Mouse (Mus musculus): ENCODE measurements around the gene Tmed2. TPM values are rescaled to one million over a fixed set of nuclear protein-coding genes. Genes with fewer than 3 reads are reported as not detected.
"Not testable (repeated sequence)": the region's sequence is repeated elsewhere in the genome, so short reads cannot be mapped to it uniquely, and the experiment has no call there.

Tmed2 gene
- total RNA-seq, 2 experiments from 2014 or later, result 524 to 638 TPM

DNA sequence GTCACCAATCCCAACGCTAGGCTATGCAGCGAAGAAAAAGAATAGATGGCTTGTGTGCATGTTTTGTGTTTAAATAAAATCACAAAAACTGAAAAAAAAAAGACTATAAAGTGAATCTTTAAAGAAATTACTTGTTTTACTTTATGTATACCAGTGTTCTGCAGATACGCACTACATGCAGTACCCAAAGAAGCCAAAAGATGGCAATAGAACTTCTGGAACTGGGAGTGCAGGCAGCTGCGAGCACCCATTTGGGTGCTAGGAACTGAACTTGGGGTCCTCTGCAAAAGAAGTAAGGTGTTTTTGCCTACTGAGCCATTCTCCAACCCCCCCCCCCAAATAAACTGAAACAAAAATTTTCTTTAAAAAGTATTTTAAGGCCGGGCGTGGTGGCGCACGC is 17.5 kb upstream of the Tmed2 start:
- ATAC-seq (replicated peaks; ENCODE audit: low FRiP score, poor library complexity, severe bottlenecking), result peak; percentile 58; the same call in 1 of the 2 replicates

- no peak for ATAC-seq (replicated peaks; ENCODE audit: low FRiP score, poor library complexity, severe bottlenecking)
These were observed 15.6 kb upstream of the Tmed2 start for GRCm38 (mm10) chr5:124524943-124525342.

DNA sequence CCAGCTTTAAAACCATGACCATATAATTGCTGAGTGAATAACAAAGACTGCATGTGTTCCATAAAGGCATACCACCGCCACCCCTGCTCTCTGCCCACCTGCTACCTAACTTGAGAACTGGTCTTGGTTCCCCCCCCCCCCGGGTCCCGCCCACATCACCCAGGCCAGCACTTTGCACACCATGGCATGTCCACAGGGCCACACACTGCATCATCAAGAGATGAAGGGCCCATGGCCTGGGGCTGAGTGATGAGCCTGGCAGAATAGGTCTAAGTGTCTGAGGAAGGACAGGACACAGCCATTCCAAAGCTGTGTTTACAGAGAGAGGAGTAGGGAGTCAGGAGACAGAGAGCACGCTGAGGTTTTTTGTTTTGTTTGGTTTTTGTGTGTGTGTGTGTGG is 12.1 kb upstream of the Tmed2 start:
- no peak for ATAC-seq (replicated peaks; ENCODE audit: low FRiP score, poor library complexity, severe bottlenecking)

- ATAC-seq (replicated peaks; ENCODE audit: low FRiP score, poor library complexity, severe bottlenecking), result no peak
These were observed 11.7 kb upstream of the Tmed2 start for GRCm38 (mm10) chr5:124528791-124529190.

GRCm38 (mm10) chr5:124529191-124529651 is 11.3 kb upstream of the Tmed2 start:
- no peak for ATAC-seq (replicated peaks; ENCODE audit: low FRiP score, poor library complexity, severe bottlenecking)

- ATAC-seq (replicated peaks; ENCODE audit: low FRiP score, poor library complexity, severe bottlenecking), result no peak
These were observed 10.8 kb upstream of the Tmed2 start for GRCm38 (mm10) chr5:124529697-124530096.

- ATAC-seq (replicated peaks; ENCODE audit: low FRiP score, poor library complexity, severe bottlenecking), result no peak
These were observed 9.6 kb upstream of the Tmed2 start, which contains the start of gene Rilpl1 for GRCm38 (mm10) chr5:124530655-124531582. Gene Rilpl1, minus strand, starts transcription at chr5:124531391.

DNA sequence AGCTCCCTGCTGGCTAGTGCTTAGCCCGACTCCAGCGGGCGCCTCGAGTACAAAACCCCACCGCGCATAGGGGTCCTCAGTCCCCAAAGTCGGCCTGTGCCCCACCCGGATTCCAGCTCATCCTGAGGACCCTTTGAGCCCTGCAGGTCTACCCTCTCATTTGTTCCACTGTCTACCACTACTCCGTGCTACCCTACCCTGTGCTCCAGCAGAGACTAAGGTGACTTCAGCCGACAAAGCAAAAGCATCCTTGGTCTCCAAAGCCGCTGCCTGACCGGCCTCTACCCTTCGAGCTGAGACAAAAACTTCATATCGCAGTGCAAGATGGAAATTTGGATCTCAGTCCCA is 8.9 kb upstream of the Tmed2 start:
- no peak for ATAC-seq (replicated peaks; ENCODE audit: low FRiP score, poor library complexity, severe bottlenecking)

GRCm38 (mm10) chr5:124532451-124532850 is 8.0 kb upstream of the Tmed2 start:
- no peak for ATAC-seq (replicated peaks; ENCODE audit: low FRiP score, poor library complexity, severe bottlenecking)

DNA sequence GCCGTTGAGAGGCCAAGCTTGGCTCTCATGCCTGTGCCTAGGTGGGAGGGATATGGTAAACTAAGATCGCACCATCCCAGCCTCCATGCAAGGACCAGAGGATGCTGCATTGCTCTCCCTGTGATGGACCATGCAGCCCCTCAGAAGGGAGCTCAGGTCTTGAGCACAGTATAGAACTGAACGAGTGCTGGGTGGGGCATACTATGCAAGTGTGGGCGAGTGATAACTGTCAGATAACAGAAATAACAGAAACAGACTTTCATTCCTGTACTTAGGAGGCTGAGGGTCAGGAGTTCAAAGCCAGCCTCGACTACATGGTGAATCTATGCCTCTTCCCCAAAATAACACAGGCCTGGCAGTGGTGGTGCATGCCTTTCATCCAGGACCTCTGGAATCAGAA is 5.5 kb upstream of the Tmed2 start:
- no peak for ATAC-seq (replicated peaks; ENCODE audit: low FRiP score, poor library complexity, severe bottlenecking)

DNA sequence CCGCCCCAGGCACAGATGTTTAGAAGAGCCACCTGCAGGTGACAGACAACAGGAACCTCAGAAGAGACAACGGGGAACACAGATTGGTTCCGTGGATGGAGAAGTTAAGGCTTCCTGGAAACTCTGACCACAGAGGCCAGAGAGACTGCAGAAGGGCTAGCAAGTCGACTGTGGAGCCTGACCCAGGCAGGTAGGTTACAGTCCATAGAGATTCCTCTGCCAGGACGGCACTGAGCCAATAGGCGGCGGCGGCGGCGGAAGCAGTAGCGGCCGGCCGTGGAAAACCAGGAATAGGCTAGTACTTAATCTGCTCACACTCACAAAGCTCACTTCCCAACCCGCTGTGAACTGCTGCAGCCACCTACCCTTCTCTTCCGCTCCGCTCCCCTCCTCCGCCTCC is 3.7 kb upstream of the Tmed2 start:
- no peak for ATAC-seq (replicated peaks; ENCODE audit: low FRiP score, poor library complexity, severe bottlenecking)

DNA sequence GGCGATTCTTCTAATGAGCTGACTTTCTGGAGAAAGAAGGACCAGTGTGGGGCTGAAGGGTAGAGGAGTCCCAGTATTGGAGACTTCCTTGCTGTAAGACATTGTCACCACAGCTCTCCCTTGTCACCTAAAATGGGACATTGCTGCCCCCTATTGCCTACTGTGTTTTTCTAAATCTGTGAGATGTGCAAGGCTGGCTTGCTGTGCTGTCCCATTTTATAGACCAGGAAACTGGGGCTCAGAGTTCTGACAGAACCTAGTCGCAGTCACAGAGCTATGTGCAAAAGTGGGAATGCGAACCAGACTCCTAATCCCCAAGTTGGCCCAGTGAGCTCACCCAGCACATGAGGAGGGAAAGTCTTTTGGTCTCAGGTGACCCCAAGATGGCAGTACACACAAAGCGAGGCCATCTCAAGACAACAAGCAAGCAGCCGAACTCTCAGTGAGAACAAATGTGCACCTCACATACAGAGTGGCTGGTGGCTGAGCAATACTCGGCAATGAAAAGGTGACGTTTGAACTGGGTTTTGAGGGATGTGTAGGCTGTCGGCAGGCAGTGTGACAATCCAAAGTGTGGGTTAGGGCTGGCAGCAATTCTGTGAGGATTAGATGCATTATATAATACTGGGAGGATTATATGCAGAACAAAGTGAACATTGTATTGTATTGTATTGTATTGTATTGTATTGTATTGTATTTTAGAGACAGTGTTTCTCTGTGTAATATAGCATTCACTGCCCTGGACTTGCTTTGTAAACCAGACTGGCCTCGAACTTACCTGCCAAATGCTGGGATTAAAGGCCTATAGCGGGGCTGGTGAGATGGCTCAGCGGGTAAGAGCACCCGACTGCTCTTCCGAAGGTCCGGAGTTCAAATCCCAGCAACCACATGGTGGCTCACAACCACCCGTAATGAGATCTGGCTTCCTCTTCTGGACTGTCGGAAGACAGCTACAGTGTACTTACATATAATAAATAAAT is 1.4 kb upstream of the Tmed2 start:
- no peak for ATAC-seq (replicated peaks; ENCODE audit: low FRiP score, poor library complexity, severe bottlenecking)

GRCm38 (mm10) chr5:124539905-124540304 is 590 bp upstream of the Tmed2 start:
- no peak for ATAC-seq (replicated peaks; ENCODE audit: low FRiP score, poor library complexity, severe bottlenecking)

GRCm38 (mm10) chr5:124540905-124541601 is 558 bp downstream of the Tmed2 start:
- peak; percentile 77 for ATAC-seq (replicated peaks; ENCODE audit: low FRiP score, poor library complexity, severe bottlenecking)

DNA sequence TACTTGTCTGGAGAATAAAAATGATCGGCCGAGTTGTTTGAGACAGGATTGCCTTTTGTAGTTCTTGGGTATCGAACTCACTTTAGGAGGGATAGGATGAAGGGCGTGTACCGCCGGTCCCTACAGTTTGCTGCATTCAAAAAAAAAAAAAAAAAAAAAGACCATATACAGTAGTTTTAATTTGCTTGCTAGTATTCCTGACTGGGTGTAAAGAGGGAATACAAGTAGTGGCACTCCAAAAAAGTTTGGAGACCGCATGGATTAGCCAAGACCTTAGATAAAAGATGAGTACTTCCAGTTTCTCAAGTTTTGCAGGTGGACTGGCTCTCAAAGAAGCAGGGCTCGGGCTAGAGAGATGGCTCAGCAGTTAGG is 1.1 kb downstream of the Tmed2 start:
- no peak for ATAC-seq (replicated peaks; ENCODE audit: low FRiP score, poor library complexity, severe bottlenecking)

- ATAC-seq (replicated peaks; ENCODE audit: low FRiP score, poor library complexity, severe bottlenecking), result not testable (repeated sequence)
These were observed 10.2 kb downstream of the Tmed2 start for GRCm38 (mm10) chr5:124550737-124551136.

- not testable (repeated sequence) for ATAC-seq (replicated peaks; ENCODE audit: low FRiP score, poor library complexity, severe bottlenecking)
These were observed 11.0 kb downstream of the Tmed2 start for GRCm38 (mm10) chr5:124551349-124552093.

DNA sequence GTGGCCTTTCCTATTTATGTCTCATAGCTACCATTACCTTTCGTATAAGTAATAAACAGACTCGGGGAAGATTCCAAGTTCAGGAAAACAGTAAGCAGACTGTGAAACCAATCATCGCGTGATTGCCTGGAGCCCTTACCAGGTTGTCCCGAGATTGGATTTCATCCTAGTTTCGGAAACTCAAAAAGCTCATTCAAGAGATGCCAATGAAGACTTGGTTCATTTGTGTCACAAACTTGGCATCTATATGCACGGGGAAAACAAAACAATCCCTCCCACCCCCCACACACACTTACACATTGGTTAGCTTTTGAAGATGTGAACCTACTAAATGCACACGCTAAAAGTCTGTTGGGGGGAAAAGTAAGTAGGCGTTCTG is 11.6 kb downstream of the Tmed2 start:
- no peak for ATAC-seq (replicated peaks; ENCODE audit: low FRiP score, poor library complexity, severe bottlenecking)
